Mouse (Mus musculus) CH12F3 (cell line): ENCODE results near the gene Gm43517.

Experiments used
- in situ Hi-C: fragments of 300-500 bp; cut with MboI; formaldehyde crosslinking; loops from 2 replicates; pipeline ENCODE4 v1.14.3; 2020; ENCODE audit warnings: low sequenced_read_pairs

Gene Gm43517

GRCm38 (mm10) chr12:49384876-49385630 is at the start of gene Gm43517:
Gene Gm43517 (plus strand): TSS chr12:49385174.
- in situ Hi-C loops, result no loop called here

GRCm38 (mm10) chr12:49349697-49350096 is 35.3 kb upstream of the Gm43517 start:
- in situ Hi-C loops, result no loop called here

GRCm38 (mm10) chr12:49368931-49369330 is 16.0 kb upstream of the Gm43517 start:
- in situ Hi-C loops, result no loop called here

- in situ Hi-C loops, result no loop called here
Observed at GRCm38 (mm10) chr12:49372170-49372569, 12.8 kb upstream of the Gm43517 start.

GRCm38 (mm10) chr12:49373176-49373575 is 11.8 kb upstream of the Gm43517 start:
- in situ Hi-C loops, result no loop called here

GRCm38 (mm10) chr12:49373821-49374605 is 11.0 kb upstream of the Gm43517 start:
- in situ Hi-C loops, result no loop called here

GRCm38 (mm10) chr12:49374606-49374995 is 10.4 kb upstream of the Gm43517 start:
- in situ Hi-C loops, result no loop called here

GRCm38 (mm10) chr12:49375427-49376317 is 9.3 kb upstream of the Gm43517 start:
- in situ Hi-C loops, result no loop called here

GRCm38 (mm10) chr12:49376318-49376992 is 8.5 kb upstream of the Gm43517 start:
- in situ Hi-C loops, result no loop called here

- in situ Hi-C loops, result no loop called here
Observed at GRCm38 (mm10) chr12:49377281-49377970, 7.5 kb upstream of the Gm43517 start.

- in situ Hi-C loops, result no loop called here
Observed at GRCm38 (mm10) chr12:49378920-49379319, 6.1 kb upstream of the Gm43517 start.

GRCm38 (mm10) chr12:49379446-49379845 is 5.5 kb upstream of the Gm43517 start:
- in situ Hi-C loops, result no loop called here

GRCm38 (mm10) chr12:49380442-49380841 is 4.5 kb upstream of the Gm43517 start:
- in situ Hi-C loops, result no loop called here

GRCm38 (mm10) chr12:49381031-49381525 is 3.9 kb upstream of the Gm43517 start:
- in situ Hi-C loops, result no loop called here

- in situ Hi-C loops, result no loop called here
Observed at GRCm38 (mm10) chr12:49381721-49382365, 3.1 kb upstream of the Gm43517 start.

GRCm38 (mm10) chr12:49382565-49383520 is 2.1 kb upstream of the Gm43517 start, which contains the start of gene Foxg1:
Gene Foxg1 (plus strand): TSS chr12:49382660.
- in situ Hi-C loops, result no loop called here

- in situ Hi-C loops, result no loop called here
Observed at GRCm38 (mm10) chr12:49383521-49384133, 1.3 kb upstream of the Gm43517 start.
